Mouse (Mus musculus): ENCODE data around the gene Lig1. TPM values are rescaled to one million over a fixed set of nuclear protein-coding genes. Genes with fewer than 3 reads are reported as not detected.

The Lig1 gene
- polyA plus RNA-seq, 1 experiment: 11.3 TPM

GRCm38 (mm10) chr7:13295256-13295655 is 18.2 kb downstream of the Lig1 start:
- Histone ChIP-seq H3K27me3 (ENCODE audit: control insufficient read depth, insufficient read depth, low read length) (no peaks in the 10 kb centered on the region), H3K4me1 (ENCODE audit: control insufficient read depth, insufficient read depth, low read length) (no peaks in the 10 kb centered on the region), H3K36me3 (ENCODE audit: control insufficient read depth, insufficient read depth, low read length) (no peaks in the 10 kb centered on the region), H3K27ac (ENCODE audit: control insufficient read depth, insufficient read depth, low read depth, low read length) (no peak overlapping the region), H3K4me3 (ENCODE audit: control insufficient read depth, low read depth, low read length) (no peak overlapping the region)
- TF ChIP-seq CTCF (IDR thresholded peaks at IDR 0.05; ENCODE audit: control insufficient read depth, insufficient read depth, insufficient replicate concordance, low read depth, low read length): no peak
- TF ChIP-seq POLR2A (IDR thresholded peaks at IDR 0.05; ENCODE audit: control insufficient read depth, low read depth, low read length): no peak

GRCm38 (mm10) chr7:13297636-13298035 is 20.6 kb downstream of the Lig1 start:
- Histone ChIP-seq H3K36me3 (ENCODE audit: control insufficient read depth, insufficient read depth, low read length) (no peaks in the 10 kb centered on the region; the same call in 1 of the 2 replicates), H3K27ac (ENCODE audit: control insufficient read depth, insufficient read depth, low read depth, low read length) (no peak overlapping the region), H3K27me3 (ENCODE audit: control insufficient read depth, insufficient read depth, low read length) (no peaks in the 10 kb centered on the region), H3K4me3 (ENCODE audit: control insufficient read depth, low read depth, low read length) (no peak overlapping the region), H3K4me1 (ENCODE audit: control insufficient read depth, insufficient read depth, low read length) (no peaks in the 10 kb centered on the region)
- no peak for TF ChIP-seq POLR2A (IDR thresholded peaks at IDR 0.05; ENCODE audit: control insufficient read depth, low read depth, low read length)
- no peak for TF ChIP-seq CTCF (IDR thresholded peaks at IDR 0.05; ENCODE audit: control insufficient read depth, insufficient read depth, insufficient replicate concordance, low read depth, low read length)

GRCm38 (mm10) chr7:13298821-13299220 is 21.7 kb downstream of the Lig1 start:
- Histone ChIP-seq H3K4me1 (ENCODE audit: control insufficient read depth, insufficient read depth, low read length) (no peaks in the 10 kb centered on the region), H3K27me3 (ENCODE audit: control insufficient read depth, insufficient read depth, low read length) (no peaks in the 10 kb centered on the region), H3K36me3 (ENCODE audit: control insufficient read depth, insufficient read depth, low read length) (no peaks in the 10 kb centered on the region; the same call in 1 of the 2 replicates), H3K4me3 (ENCODE audit: control insufficient read depth, low read depth, low read length) (no peak overlapping the region), H3K27ac (ENCODE audit: control insufficient read depth, insufficient read depth, low read depth, low read length) (no peak overlapping the region)
- TF ChIP-seq CTCF (IDR thresholded peaks at IDR 0.05; ENCODE audit: control insufficient read depth, insufficient read depth, insufficient replicate concordance, low read depth, low read length): no peak
- TF ChIP-seq POLR2A (IDR thresholded peaks at IDR 0.05; ENCODE audit: control insufficient read depth, low read depth, low read length): no peak

DNA sequence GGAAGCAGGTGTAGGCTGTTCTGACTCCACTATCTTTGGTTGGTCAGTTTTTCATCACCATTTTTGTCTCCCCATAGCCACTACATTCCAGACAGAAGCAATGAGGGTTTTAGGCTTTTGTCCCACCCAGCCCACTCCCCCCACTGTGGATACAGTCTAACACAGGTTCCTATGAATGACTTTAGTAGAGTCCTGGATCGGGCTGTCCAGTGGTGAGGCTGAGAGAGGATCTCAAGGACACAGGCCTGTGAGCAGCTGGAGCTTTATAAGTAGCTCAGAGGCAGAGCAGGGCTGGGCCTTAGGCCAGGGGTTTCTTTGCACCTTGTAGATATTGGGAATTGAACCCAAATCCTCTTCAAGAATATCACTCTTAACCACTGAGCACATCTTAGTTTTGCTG is 24.6 kb downstream of the Lig1 start:
- H3K27ac ChIP-seq (ENCODE audit: control insufficient read depth, insufficient read depth, low read depth, low read length): no peak overlapping the region
- H3K27me3 ChIP-seq (ENCODE audit: control insufficient read depth, insufficient read depth, low read length): no peaks in the 10 kb centered on the region
- no peaks in the 10 kb centered on the region for H3K4me1 ChIP-seq (ENCODE audit: control insufficient read depth, insufficient read depth, low read length)
- no peak overlapping the region for H3K4me3 ChIP-seq (ENCODE audit: control insufficient read depth, low read depth, low read length)
- no peaks in the 10 kb centered on the region; the same call in 1 of the 2 replicates for H3K36me3 ChIP-seq (ENCODE audit: control insufficient read depth, insufficient read depth, low read length)
- TF ChIP-seq CTCF (IDR thresholded peaks at IDR 0.05; ENCODE audit: control insufficient read depth, insufficient read depth, insufficient replicate concordance, low read depth, low read length) (no peak), POLR2A (IDR thresholded peaks at IDR 0.05; ENCODE audit: control insufficient read depth, low read depth, low read length) (no peak)

DNA sequence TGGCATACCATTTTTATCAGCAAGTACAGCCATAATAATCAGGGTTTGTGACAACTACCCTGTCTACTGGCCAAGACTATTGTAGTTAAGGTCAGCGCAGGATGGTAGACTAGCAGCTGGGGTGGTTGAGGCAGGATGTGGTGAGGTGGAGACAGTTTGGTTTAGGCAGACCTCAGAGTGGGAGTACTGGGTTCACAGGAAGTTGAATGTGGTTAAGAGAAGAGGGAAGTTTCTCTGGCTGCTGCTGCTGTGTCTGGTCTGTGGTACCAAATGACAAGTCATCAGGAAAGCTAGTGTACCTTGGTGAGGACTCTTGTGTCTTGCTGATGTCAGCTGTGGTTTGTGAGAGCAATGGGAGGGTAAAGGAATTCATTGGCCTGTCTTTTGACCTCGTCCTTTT is 25.7 kb downstream of the Lig1 start:
- H3K4me3 ChIP-seq (ENCODE audit: control insufficient read depth, low read depth, low read length): no peak overlapping the region
- TF ChIP-seq POLR2A (IDR thresholded peaks at IDR 0.05; ENCODE audit: control insufficient read depth, low read depth, low read length) (no peak), CTCF (IDR thresholded peaks at IDR 0.05; ENCODE audit: control insufficient read depth, insufficient read depth, insufficient replicate concordance, low read depth, low read length) (no peak)
- no peaks in the 10 kb centered on the region for H3K4me1 ChIP-seq (ENCODE audit: control insufficient read depth, insufficient read depth, low read length)
- no peaks in the 10 kb centered on the region for H3K27me3 ChIP-seq (ENCODE audit: control insufficient read depth, insufficient read depth, low read length)
- H3K36me3 ChIP-seq (ENCODE audit: control insufficient read depth, insufficient read depth, low read length): no peaks in the 10 kb centered on the region; the same call in 1 of the 2 replicates
- no peak overlapping the region for H3K27ac ChIP-seq (ENCODE audit: control insufficient read depth, insufficient read depth, low read depth, low read length)

GRCm38 (mm10) chr7:13303372-13303771 is 26.3 kb downstream of the Lig1 start:
- no peak overlapping the region for H3K27ac ChIP-seq (ENCODE audit: control insufficient read depth, insufficient read depth, low read depth, low read length)
- H3K27me3 ChIP-seq (ENCODE audit: control insufficient read depth, insufficient read depth, low read length): no peaks in the 10 kb centered on the region
- H3K4me1 ChIP-seq (ENCODE audit: control insufficient read depth, insufficient read depth, low read length): no peaks in the 10 kb centered on the region
- no peak for TF ChIP-seq CTCF (IDR thresholded peaks at IDR 0.05; ENCODE audit: control insufficient read depth, insufficient read depth, insufficient replicate concordance, low read depth, low read length)
- no peak for TF ChIP-seq POLR2A (IDR thresholded peaks at IDR 0.05; ENCODE audit: control insufficient read depth, low read depth, low read length)
- no peaks in the 10 kb centered on the region; the same call in 1 of the 2 replicates for H3K36me3 ChIP-seq (ENCODE audit: control insufficient read depth, insufficient read depth, low read length)
- no peak overlapping the region for H3K4me3 ChIP-seq (ENCODE audit: control insufficient read depth, low read depth, low read length)

GRCm38 (mm10) chr7:13309407-13309806 is 32.3 kb downstream of the Lig1 start:
- no peaks in the 10 kb centered on the region for H3K4me1 ChIP-seq (ENCODE audit: control insufficient read depth, insufficient read depth, low read length)
- H3K27me3 ChIP-seq (ENCODE audit: control insufficient read depth, insufficient read depth, low read length): no peaks in the 10 kb centered on the region
- H3K4me3 ChIP-seq (ENCODE audit: control insufficient read depth, low read depth, low read length): no peak overlapping the region
- no peak for TF ChIP-seq CTCF (IDR thresholded peaks at IDR 0.05; ENCODE audit: control insufficient read depth, insufficient read depth, insufficient replicate concordance, low read depth, low read length)
- no peak for TF ChIP-seq POLR2A (IDR thresholded peaks at IDR 0.05; ENCODE audit: control insufficient read depth, low read depth, low read length)
- no peak overlapping the region for H3K27ac ChIP-seq (ENCODE audit: control insufficient read depth, insufficient read depth, low read depth, low read length)
- no peaks in the 10 kb centered on the region for H3K36me3 ChIP-seq (ENCODE audit: control insufficient read depth, insufficient read depth, low read length)

All from testis, adult 2 months (tissue).